Mouse (Mus musculus) ovary, postnatal 36 days (tissue): ENCODE measurements around the gene Vav2.

ENCODE experiments used
- DNase-seq: peaks from one replicate; pipeline ENCODE4 v3.0.0; 2022; ENCODE audit warnings: low spot score, mixed read lengths

The Vav2 gene

DNA sequence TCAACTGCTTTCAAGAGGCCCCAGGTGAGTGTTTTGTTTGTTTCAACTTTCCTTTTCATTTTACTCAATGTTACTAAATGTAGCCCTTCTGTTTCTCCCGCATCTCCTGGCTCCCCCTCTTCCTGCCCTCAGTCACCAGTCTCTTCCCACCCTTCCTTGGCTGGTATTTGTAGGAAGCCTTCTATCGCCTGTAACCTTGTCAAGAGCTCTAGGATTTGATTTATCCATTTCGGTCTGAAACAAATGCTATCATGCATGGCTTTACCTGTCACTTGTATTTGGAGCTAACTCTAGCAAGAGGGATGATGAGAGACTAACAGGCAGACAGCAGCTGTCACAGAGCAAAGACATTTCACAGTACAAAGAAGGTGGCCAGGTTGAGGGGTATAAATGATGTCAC, 18.6 kb downstream of the Vav2 start:
- DNase-seq, result no peak

DNA sequence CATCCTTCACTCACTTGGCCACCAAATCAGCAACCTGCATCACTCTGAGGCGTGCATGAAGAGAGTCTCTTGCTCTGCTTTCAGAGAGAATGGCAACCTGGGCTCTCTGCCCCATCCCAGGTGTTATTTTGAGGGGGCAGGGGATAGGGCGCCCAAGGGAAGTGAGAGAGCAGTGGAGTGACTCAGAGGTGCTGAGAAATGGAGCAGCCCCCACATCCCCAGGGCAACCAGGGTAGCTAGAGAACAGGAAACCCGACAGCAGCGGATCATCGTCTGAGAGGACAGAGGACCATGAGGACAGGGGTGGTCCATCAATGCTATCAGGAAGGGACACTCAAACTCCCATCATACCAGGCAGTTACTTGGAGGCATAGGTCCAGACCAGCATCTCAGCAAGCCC, 19.9 kb downstream of the Vav2 start:
- no peak for DNase-seq

DNA sequence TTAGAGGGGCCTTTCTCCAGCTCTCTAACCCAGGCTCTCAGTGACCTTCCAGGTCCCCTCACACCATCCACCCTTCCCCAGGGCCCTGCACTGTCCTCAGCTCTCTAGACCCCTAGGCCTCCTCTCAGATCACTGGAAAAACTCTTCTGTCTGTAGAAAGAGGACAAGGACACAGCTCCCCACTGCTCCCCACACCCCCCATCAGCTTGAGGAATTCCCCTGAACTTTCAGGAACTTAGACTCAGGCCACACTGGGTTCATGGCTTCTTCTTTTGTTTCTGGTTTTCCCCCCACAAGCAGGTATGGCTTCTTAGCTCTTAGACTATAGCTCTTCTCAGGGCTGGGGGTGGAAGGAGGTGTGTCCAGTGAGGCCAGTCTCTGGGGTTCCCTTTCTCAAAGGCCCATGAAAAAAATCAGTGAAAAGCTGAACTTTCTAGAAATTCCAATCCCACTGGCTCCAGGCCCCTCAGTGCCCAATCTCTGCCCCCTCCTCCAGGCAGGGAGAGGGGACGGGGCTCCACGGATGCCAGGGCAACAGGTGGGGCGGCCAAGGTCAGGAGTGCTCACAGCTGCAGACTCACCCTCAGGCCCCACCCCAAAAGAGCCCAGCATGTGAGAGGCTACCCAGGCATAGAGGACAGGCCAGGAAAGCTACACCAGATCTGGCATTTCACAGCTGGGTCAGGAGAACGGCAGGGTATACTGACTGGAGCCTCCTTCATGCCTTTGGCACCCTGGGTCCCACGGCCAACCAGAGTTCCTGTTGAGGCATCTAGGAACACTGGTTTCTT, 21.5 kb downstream of the Vav2 start:
- no peak for DNase-seq

DNA sequence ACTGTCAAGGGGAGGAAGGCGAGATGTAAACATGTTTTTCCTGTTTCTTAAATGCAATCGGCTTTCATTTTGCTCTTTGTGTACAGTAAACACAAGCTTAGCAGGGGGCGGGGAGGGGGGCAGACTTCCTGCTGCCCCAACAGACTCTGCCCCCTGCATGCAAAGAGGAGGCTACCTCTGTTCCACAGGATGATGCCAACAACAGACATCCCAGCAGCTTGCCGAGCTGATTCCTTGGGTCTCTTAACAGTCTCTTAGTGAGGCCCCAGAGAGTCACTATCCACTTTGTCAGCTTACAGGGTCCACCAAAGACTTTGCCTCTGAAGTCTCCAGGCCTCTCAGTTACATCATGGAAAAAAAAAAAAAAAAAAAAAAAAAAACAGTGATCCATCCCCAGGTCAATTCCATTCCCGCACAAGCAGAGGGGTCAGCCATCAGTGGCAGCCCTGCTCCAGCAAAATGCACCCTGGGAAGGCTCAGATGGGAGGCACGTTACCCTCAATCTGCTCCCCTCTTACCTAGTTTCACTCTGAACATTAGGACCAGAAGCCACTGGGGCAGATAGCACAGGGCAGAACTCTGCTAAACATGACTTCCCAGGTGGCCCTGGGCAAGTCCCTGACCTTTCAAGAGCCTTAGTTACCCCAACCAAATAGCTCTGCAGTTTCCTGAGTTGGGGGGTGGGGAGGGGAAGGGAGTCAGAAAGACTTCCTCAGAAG, 22.3 kb downstream of the Vav2 start:
- no peak for DNase-seq

DNA sequence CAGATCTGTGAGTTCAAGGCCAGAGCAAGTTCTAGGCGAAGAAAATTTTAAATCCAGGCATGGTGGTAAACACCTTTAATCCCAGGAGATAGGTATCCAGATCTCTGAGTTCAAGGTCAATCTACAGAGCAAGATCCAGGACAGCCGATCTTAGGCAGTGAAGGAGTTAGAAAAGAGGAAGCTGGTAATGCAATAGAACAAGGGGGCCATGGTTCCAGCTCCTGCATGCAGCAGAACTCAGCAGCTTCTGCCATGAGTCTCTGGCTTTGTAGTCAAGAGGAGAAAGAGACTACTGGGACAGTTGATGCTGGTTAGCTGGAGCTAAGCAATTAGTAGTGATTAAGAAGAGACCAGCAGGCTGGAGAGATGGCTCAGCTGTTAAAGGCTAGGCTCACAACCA, 25.3 kb downstream of the Vav2 start:
- no peak for DNase-seq

DNA sequence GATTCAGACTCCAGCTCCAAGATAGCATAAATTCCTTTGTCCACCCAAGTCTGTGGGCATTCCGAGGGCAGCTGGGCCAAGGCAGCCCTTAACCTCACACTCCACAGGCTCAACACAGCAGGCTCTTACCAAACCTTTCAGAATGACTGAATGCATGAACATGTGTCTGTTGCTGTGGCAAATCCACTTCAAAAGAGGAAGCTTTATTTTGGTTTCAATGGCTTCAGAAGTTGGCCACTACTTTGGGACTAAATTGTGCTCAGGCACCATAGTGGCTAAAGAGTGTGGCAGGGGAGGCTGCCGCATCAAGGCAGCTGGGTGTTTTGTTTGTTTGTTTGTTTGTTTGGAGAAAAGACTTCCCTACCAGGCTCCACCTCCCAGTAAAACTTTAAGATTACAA, 26.8 kb downstream of the Vav2 start:
- DNase-seq, result no peak

DNA sequence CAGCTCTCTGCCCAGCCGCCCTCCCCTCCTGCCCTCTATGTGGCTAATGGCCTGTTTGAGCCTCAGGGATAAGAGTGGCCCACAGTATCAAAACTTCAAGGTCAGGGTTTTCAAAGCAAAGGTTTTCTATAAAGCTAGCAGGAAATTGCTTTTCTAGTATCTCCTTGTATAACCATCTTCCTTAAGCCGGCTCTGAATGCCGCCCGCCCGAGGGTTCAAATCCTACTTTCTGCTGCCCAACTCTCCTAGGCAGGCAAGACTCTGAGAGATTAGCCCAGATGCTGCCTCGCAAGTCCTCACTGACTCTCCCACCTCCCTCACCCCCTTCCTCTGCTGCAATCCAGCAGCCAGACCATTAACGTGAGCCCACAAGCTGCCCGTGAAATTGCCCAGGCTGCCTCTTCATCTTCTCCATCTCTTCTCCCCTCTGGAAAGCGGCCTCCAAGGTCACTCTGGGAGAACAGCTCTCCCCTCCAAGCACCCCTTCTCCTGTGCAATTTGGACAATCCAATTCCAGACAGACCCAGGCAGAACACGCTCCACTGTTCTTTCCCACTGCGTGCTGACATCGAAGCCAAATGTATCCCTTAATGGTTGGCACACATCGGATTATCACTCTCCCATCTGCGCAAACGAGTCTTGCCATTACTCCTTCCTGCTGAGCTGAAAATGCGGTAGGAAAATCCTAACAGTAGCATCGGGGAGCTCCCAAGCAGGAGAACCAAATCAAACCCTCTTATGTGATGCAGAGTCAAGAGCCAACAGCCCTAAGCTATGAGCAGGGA, 30.0 kb downstream of the Vav2 start:
- no peak for DNase-seq

DNA sequence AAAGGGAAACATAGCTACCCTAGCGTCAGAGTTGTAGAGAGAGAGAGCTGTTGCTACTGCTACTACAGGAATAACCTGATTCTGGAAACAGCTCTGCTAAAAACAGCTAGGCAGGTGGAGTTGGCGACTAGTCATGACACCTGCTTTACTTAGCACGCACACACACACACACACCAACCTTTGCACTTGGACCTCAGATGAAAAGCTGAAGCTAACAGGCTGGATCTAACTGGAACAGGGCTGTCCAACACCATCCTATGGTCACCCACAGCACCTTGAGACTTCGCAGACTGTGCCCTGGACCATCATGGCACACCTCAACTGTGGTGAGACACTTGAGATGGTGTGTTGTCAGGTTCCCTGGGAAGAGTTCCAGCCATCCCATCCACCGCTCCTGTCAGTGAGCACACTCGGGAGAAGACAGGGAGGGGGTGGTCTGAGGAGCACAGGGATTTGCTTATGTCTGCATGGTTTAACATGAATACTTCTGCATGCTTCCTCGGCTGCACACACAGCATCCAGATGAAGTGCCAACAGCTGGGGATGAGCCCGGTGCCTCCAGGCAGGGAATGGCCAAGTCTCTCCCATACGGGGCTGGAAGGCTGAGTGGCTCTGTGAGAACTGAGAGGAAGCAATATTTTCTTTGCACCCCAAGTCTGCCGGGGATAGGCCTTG, 32.5 kb downstream of the Vav2 start:
- DNase-seq, result no peak

DNA sequence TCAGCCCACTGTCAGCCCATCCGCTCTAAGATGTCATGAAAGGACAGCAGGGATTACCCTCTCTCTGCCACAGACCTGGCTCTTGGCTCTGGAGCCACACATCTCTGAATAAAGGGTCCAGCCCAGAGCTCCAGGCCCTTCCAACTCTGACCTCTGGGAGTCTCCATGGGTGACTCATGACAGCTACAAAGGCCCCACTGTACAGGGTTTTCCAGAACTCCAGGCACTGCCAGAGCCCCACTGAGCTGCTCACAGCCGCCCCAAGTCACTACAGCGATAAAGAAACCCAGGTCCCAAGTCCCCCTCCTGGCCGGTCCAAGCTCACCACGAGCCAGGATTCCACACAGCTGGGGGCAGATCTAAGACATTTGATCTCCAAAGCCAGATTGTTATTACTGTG, 34.6 kb downstream of the Vav2 start:
- DNase-seq, result no peak

DNA sequence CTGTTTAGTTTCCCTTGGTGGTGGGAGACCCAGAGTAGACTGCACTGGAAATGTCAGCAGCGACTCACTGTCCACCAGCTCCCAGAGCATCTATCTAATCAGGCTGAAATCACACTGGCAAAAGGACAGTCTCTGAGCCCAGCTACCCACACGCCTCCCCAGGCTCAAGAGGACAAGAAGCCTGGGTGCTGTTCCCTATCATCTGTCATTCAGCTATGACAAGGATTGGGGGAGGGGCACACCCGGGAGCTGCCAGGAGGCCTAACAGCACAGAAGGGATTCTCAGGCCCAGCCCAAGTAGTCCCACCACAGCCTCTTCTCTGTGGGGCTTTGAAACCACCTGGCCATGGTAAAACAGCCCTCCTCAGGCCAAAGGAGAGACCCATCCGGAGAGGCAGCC, 36.1 kb downstream of the Vav2 start:
- no peak for DNase-seq

DNA sequence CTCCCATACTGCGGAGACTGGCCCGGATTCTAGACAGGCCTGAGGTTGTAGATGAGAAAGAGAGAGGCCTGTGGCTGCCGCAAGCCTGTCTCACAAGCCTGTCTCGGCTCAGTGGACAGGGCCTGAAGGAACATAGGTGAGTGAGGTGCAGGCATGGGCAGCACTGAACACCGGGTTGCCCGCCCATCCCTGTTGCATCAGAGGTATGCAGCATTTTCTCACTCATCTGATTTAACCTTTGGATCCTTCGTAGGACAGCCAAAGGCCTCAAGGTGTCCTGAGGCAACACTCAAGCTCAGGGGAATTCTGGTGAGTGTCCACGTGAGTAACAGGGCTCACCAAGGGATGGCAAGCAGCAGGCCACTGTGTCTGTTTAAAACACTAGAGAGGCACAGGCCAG, 36.5 kb downstream of the Vav2 start:
- DNase-seq, result no peak

DNA sequence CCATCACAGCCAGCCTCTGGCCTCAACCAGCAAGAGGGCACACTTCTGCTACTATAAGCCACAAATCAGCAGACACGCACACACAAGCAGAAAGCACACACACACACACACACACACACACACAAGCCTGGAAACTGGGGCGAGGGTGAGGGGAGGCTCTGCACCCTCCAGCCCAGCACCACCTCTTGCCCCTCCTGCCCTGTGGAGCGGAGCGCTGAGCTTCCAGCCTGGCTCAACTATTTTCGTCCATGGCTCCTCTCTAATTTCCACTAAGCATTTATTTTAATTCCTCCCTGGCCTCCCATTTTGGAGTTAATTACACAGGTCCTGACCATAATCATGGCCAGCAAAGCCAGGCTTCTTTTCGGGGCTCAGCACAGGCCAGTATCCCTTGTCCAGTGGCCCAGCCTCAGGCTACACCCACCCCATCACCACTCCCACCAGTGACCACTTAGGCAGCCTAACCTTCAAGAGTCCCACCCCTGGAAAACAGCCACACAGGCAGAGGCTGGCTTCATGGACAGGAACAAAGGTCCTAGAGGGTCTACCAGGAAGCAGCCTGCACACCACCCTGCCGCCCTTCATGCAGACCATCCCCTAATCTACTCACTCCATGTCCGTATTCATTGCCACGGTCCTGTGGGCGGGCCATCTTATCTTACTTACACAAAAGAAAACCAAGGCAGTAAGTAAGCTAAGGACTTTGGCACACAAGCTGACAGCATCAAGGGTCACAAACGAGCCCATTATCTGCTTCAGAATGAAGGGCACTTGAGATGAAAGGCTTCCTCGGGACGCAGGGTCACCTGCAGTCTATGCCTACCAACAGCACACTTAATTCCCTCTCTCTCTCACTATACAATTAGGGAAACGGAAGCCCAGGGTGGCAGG, 37.3 kb downstream of the Vav2 start:
- no peak for DNase-seq

DNA sequence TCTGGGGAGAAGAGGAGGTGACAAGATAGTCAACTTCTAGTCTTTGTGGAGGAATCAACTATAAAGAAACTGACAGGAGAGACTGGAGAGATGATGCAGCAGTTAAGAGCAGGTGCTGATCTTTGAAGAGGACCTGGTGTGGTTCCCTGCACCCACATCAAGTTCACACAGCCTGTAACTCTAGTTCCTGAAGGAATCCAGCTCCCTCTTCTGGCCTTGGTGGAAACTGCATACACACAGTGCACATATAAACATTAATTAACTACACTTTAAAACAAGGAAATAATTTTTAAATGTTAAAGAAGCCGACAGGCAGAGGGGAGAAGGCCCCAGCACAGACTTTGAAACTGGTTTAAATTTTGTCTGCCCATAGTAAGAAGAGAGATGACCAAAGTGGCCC, 39.6 kb downstream of the Vav2 start:
- no peak for DNase-seq

DNA sequence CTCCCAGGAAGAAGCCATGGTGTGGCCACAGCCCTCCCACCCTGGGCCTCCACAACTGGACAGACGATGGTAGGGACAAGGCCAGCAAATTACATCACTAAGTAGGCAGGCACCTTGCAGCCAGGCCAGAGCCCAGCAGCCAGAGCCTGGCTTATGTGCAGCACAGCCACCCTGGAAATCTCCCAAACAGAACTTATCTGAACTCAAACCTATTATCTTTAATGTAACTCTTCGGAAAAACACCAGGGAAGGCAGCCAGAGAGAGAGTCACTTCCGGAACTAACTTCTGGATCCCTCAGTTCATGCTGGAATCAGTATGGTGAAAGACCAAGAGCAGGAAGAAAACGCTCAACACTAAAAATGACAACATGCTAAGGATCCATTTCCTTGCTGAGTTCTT, 45.1 kb downstream of the Vav2 start:
- no peak for DNase-seq

DNA sequence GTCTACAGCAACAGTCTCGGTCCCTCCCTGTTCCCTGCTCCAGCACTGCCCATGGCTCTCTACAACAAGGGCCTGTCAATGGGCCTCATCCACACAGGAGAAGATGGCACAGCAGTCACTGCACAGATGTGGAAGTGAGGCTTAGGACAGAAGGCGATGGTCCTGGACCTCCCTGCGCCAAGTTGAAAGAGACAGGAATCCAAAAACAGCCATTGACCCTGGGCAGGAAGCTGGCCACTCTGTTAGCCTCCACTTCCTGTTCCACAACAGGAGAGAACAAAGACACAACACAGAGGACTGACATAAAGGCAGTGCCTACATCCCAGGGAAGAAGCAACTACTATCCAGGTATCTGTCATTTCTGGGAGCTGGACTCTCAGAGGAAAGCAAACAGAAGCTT, 45.6 kb downstream of the Vav2 start:
- no peak for DNase-seq

DNA sequence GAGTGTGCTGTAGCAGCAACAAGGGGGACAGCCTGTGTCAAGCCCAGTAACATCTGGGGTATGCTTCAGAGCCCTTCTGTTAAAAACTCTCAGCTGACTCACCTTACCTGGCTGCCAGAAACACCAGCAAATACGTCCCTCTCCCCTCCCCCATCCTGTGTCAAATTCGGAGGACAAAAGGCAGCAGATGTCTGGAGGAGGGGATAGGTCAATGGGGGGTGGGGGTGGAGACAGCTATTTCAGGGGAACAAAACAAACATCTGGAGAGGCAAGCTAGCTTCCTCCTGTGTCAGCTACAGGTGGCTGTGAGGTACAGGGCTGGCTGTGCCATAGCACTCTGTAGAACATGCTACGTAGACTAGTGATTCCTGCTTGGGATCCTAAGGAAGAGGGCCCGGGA, 49.0 kb downstream of the Vav2 start:
- no peak for DNase-seq

DNA sequence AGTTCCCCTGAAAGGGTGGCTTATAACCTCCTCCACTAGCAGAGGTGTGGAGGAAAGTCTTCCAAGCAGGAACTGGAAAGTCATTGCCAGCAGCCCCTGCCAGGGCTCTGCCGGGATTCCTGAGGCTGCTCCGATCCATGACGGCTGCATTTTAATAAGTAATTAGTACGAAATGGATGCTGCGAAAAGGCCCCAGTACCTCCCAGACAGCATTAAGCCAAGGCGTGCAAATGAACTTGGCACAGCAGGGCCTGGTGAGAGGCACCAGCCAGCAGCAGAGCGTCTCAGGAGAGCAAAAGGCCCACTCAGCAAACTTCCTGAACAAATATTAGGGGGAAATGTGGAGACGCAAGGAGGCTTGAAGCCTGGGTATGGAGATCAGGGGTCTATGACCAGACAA, 49.7 kb downstream of the Vav2 start:
- DNase-seq, result no peak

DNA sequence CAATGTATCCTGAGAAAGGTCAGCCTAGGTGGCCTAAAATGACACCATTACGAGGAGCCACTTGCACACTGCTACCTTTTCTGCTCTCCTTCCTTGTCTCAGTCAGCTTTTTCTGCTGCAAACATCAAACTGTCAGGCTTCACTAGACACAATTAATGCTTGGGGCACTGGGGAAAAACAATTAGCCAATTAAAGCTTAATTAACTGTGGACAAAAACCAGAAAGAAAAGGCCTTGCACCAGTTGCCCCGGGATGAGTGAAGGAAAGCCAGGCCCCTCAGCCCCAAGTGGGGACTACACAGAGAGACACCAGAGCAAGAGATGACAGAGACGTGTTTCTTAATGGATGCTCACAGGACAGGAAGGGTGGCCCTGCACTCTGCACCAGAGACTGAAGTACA, 51.7 kb downstream of the Vav2 start:
- DNase-seq, result no peak

DNA sequence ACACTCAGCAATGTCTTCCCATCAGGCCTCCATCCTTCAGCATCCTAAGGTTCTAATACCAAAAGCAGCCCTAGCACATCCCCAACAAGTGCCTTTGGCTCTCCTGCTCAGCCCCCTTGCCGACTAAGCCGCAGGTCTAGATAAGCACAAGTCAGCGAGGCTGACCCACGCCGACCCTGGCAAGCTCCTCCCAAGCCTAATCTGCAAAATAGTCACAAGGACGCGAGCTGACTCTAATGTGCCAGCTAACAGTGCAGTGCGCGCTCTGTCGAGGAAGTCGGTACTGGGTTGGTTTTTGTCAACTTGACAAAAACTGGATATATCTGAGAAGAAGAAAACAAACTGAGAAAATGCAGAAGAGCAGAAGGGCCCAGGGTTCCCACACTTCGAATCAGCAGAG, 53.5 kb downstream of the Vav2 start:
- DNase-seq, result peak; percentile 66

DNA sequence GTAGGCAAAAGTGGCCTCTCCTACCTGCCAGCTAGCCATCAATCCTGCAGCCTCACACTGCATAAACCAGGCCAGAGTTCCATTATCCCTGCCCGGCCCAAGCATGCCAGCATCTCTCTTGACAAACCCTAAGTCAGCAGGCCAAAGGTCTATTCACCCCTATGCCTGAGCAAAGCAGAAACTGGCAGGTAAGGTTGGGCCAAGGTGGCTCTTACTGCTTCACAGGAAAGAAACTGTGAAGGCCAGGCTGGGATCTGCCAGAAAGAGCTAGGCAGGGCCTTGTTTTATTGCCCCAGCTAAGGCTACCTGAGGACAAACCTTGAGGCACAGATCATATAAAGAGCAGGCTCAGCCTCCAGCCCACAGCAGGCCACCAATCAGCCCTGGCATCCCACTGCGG, 55.4 kb downstream of the Vav2 start:
- DNase-seq, result no peak

DNA sequence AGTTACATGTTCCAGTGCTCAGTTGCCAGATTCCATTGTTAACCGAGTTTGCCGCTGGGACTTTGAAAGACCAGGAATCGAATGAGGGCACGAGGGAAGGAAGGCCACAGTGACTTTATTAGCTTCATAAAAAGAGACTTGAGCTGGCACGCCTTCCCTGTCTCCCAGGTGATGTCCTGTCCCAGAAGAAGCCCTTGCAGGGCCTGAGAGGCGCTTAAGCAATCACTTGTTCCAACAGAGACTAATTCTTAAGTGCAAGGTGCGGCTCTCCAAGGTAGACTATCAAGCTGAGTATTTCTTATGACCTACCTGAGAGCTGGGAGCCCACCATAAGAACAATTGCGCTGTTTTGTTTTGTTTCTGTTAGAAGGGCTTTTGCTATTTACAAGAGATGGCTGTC, 57.9 kb downstream of the Vav2 start:
- DNase-seq, result no peak

DNA sequence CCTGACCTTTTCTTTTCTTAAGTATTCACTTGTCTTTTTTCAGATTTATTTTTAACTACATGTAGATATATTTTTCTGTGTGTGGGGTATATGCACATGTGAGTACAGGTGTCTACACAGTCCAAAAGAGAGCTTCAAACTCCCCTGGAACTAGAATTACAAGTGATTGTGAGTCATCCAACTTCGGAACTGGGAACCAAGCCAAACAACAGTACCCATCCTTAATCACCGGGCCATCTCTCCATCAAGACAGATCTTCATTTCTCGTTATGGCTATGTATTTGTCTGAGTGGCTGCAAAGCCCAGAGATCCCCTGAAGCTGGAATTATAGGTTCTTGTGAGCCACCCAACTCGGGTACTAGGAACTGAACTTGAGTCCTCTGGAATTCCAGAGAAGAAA, 61.5 kb downstream of the Vav2 start:
- DNase-seq, result no peak
